Mouse (Mus musculus): ENCODE results near the gene Gm19684.
"Not testable (repeated sequence)": the region's sequence is repeated elsewhere in the genome, so short reads cannot be mapped to it uniquely, and the experiment has no call there.

Gene Gm19684

DNA sequence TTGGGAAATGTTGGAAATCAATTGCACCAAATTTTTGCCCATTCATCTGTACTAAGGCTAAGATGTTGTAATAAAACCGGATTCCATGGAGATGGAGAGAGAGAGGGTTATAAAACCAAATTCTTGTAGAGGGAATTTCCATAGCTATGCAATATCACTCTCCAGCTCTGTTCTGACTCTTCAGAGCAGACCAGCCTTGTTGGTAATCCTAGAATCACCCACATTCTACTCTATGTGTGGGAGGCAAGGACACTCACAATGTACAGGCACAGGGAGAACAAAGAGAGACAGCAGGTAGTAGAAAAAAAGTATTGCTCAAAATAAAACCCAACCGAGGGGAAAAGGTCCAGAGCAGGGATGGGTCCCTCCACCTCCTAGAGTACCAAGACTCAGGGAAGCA lies 54.7 kb downstream of the Gm19684 start:
- DNase-seq (ENCODE audit: low spot score), result not testable (repeated sequence)

DNA sequence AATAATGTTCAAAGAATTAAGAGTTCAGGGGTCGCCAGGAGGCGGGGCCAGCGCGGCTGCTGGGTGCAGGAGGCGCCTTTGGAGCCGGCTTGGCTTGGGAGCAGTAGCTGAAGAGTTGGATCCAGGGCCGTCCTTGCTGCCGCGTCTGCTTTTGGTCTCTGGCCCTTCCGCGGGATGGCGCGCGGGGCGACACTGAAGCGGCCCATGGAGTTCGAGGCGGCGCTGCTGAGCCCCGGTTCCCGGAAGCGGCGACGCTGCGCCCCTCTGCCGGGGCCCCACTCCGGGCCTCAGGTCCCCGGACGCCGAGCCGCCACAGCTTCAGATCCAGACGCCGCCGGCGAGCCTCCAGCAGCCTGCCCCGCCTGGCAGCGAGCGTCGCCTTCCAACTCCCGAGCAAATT lies 57.5 kb downstream of the Gm19684 start:
- DNase-seq (ENCODE audit: low spot score), result not testable (repeated sequence)
